Mouse (Mus musculus) CH12.LX (cell line): ENCODE data around the gene Klk15. TPM values are rescaled to one million over a fixed set of nuclear protein-coding genes. Genes with fewer than 3 reads are reported as not detected.

ENCODE experiments used
- DNase-seq: peaks from one replicate; pipeline ENCODE4 v3.0.0-alpha.2; 2013; ENCODE audit errors: extremely low read depth
- H3K27ac ChIP-seq: 2 replicates; pipeline ENCODE4 v1.5.1; 2012; ENCODE audit warnings: low read depth, mild to moderate bottlenecking, control low read depth, moderate library complexity; ENCODE audit not compliant: insufficient read depth
- H3K27me3 ChIP-seq: replicated peaks from 2 replicates; pipeline ENCODE3; 2012; ENCODE audit warnings: inconsistent platforms
- H3K36me3 ChIP-seq, 2 experiments: replicated peaks in 1 of 2; 2 replicates each; pipeline versions ENCODE3 to v1.6.1; 2012; ENCODE audit warnings: inconsistent platforms in 1 of 2, low read length in 1 of 2, mild to moderate bottlenecking in 1 of 2, mixed read lengths in 1 of 2, moderate library complexity in 1 of 2; ENCODE audit not compliant: control insufficient read depth in 1 of 2, insufficient read depth in 1 of 2
- H3K4me1 ChIP-seq, 2 experiments: 2 replicates each; pipeline ENCODE4 v1.6.1; 2012; ENCODE audit warnings: inconsistent platforms in 1 of 2, moderate library complexity in 1 of 2; ENCODE audit not compliant: insufficient read depth in 2 of 2, control insufficient read depth in 1 of 2
- H3K4me2 ChIP-seq: 2 replicates; pipeline ENCODE4 v1.6.1; 2012; ENCODE audit warnings: low read depth, mild to moderate bottlenecking, control low read depth; ENCODE audit not compliant: poor library complexity, insufficient read depth, severe bottlenecking
- H3K4me3 ChIP-seq, 3 experiments: fragments of 150-350 bp in 1 of 3; sonication (generic) in 1 of 3; replicated peaks in 1 of 3; 2 replicates each; pipeline versions ENCODE3 to v1.5.1; 2011 to 2012; ENCODE audit warnings: low read depth in 2 of 3, low read length in 2 of 3, mild to moderate bottlenecking in 2 of 3, moderate library complexity in 2 of 3, control low read depth in 1 of 3, improper control_type of control experiment in 1 of 3, inconsistent platforms in 1 of 3, mixed read lengths in 1 of 3; ENCODE audit not compliant: poor library complexity in 1 of 3
- H3K79me2 ChIP-seq: replicated peaks from 2 replicates; pipeline ENCODE4 v1.6.1; 2012; ENCODE audit warnings: mild to moderate bottlenecking, moderate library complexity; ENCODE audit not compliant: control insufficient read depth, poor library complexity, insufficient read depth, severe bottlenecking; ENCODE audit errors: extremely low read depth
- H3K9ac ChIP-seq: 2 replicates; pipeline ENCODE4 v1.6.1; 2012; ENCODE audit warnings: low read depth, mild to moderate bottlenecking, control low read depth, moderate library complexity; ENCODE audit not compliant: insufficient read depth
- H3K9me3 ChIP-seq: replicated peaks from 2 replicates; pipeline ENCODE3; 2012; ENCODE audit warnings: low read length, inconsistent platforms, mixed read lengths
- BHLHE40 ChIP-seq: IDR thresholded peaks from 2 replicates; pipeline ENCODE4 v1.6.1; 2011; ENCODE audit warnings: mild to moderate bottlenecking, low read depth, low read length, improper control_type of control experiment
- CHD2 ChIP-seq: IDR thresholded peaks from 2 replicates; pipeline ENCODE4 v1.6.1; 2011; ENCODE audit warnings: low read length, improper control_type of control experiment
- ETS1 ChIP-seq: conservative IDR thresholded peaks from 2 replicates; pipeline ENCODE4 v1.6.1; 2012; ENCODE audit warnings: low read depth, mild to moderate bottlenecking, inconsistent platforms, low read length, improper control_type of control experiment, moderate library complexity
- GABPA ChIP-seq: IDR thresholded peaks from 2 replicates; pipeline ENCODE4 v1.6.1; 2012; ENCODE audit warnings: low read depth, low read length, improper control_type of control experiment, inconsistent platforms; ENCODE audit not compliant: insufficient replicate concordance
- JUN ChIP-seq: IDR thresholded peaks from 2 replicates; pipeline ENCODE4 v1.6.1; 2011; ENCODE audit warnings: low read depth, mild to moderate bottlenecking, low read length, improper control_type of control experiment, moderate library complexity; ENCODE audit not compliant: insufficient read depth
- MAFK ChIP-seq: IDR thresholded peaks from 2 replicates; pipeline ENCODE4 v1.6.1; 2011; ENCODE audit warnings: low read length, improper control_type of control experiment; ENCODE audit not compliant: insufficient replicate concordance
- MEF2A ChIP-seq: IDR thresholded peaks from 2 replicates; pipeline ENCODE4 v1.6.1; 2014; ENCODE audit warnings: low read depth, mild to moderate bottlenecking, inconsistent platforms, low read length, improper control_type of control experiment, borderline replicate concordance
- MXI1 ChIP-seq: IDR thresholded peaks from 2 replicates; pipeline ENCODE4 v1.6.1; 2011; ENCODE audit warnings: mild to moderate bottlenecking, low read depth, low read length, improper control_type of control experiment
- MYC ChIP-seq: IDR thresholded peaks from 2 replicates; pipeline ENCODE4 v1.6.1; 2011; ENCODE audit warnings: low read depth, mild to moderate bottlenecking, improper control_type of control experiment, low read length
- NRF1 ChIP-seq: IDR thresholded peaks from 2 replicates; pipeline ENCODE4 v1.6.1; 2014; ENCODE audit warnings: low read depth, mild to moderate bottlenecking, inconsistent platforms, low read length, improper control_type of control experiment, moderate library complexity
- PAX5 ChIP-seq: IDR thresholded peaks from 2 replicates; pipeline ENCODE4 v1.6.1; 2012; ENCODE audit warnings: low read length, inconsistent platforms, mixed read lengths
- POLR2A ChIP-seq: IDR thresholded peaks from 2 replicates; pipeline ENCODE4 v1.6.1; 2011; ENCODE audit warnings: low read depth, mild to moderate bottlenecking, improper control_type of control experiment, low read length
- POLR2AphosphoS2 ChIP-seq: IDR thresholded peaks from 2 replicates; pipeline ENCODE4 v1.6.1; 2011; ENCODE audit warnings: low read depth, low read length, improper control_type of control experiment
- RAD21 ChIP-seq: IDR thresholded peaks from 2 replicates; pipeline ENCODE4 v1.6.1; 2011; ENCODE audit warnings: low read depth, mild to moderate bottlenecking, low read length, improper control_type of control experiment, moderate library complexity
- RCOR1 ChIP-seq: conservative IDR thresholded peaks from 2 replicates; pipeline ENCODE4 v1.6.1; 2012; ENCODE audit warnings: low read depth, mild to moderate bottlenecking, inconsistent platforms, low read length, improper control_type of control experiment
- SIN3A ChIP-seq: IDR thresholded peaks from 2 replicates; pipeline ENCODE4 v1.6.1; 2012; ENCODE audit warnings: low read length, improper control_type of control experiment, inconsistent platforms
- TBP ChIP-seq: conservative IDR thresholded peaks from 2 replicates; pipeline ENCODE4 v1.6.1; 2011; ENCODE audit warnings: low read depth, low read length, improper control_type of control experiment
- TCF12 ChIP-seq: IDR thresholded peaks from 2 replicates; pipeline ENCODE4 v1.6.1; 2014; ENCODE audit warnings: low read depth, mild to moderate bottlenecking, inconsistent platforms, low read length, improper control_type of control experiment
- USF2 ChIP-seq: conservative IDR thresholded peaks from 2 replicates; pipeline ENCODE4 v1.6.1; 2011; ENCODE audit warnings: low read depth, low read length, improper control_type of control experiment
- ZC3H11A ChIP-seq: IDR thresholded peaks from 2 replicates; pipeline ENCODE4 v1.6.1; 2012; ENCODE audit warnings: low read depth, mild to moderate bottlenecking, inconsistent platforms, low read length, improper control_type of control experiment
- ZKSCAN1 ChIP-seq: IDR thresholded peaks from 2 replicates; pipeline ENCODE4 v1.6.1; 2012; ENCODE audit warnings: low read depth, inconsistent platforms, low read length, improper control_type of control experiment, borderline replicate concordance
- dilution Hi-C: fragments of 300-500 bp; cut with MboI; formaldehyde crosslinking; loops from 2 replicates; pipeline ENCODE4 v1.14.3; 2020; ENCODE audit warnings: low sequenced_read_pairs; ENCODE audit not compliant: extremely low pct_unique_long_range_greater_than_20kb, extremely low pct_ligation_motif_present
- in situ Hi-C: fragments of 300-500 bp; cut with MboI; formaldehyde crosslinking; loops from 3 replicates; pipeline ENCODE4 v1.14.3; 2019; ENCODE audit warnings: low sequenced_read_pairs, low pct_ligation_motif_present, low pct_unique_long_range_greater_than_20kb, mixed read lengths
- polyA plus RNA-seq: library from polyadenylated mRNA; unstranded; fragments of >175 nt; gene quantifications from 2 replicates; pipeline ENCODE4 v1.2.1, GENCODE M21; 2012; ENCODE audit warnings: low read depth; ENCODE audit not compliant: insufficient read length
- total RNA-seq, 2 experiments: library from RNA; depleted of rRNA; stranded (reverse); fragments of 300-350 nt in 1 of 2; fragments of >200 nt in 1 of 2; gene quantifications; 2 replicates each; pipeline ENCODE4 v1.2.3; 2012 to 2014

Gene Klk15
- total RNA-seq (2012; rRNA removed) (not detected in 2 replicates), total RNA-seq (2014; rRNA removed) (not detected in 2 replicates), polyA plus RNA-seq (not detected in 2 replicates)

GRCm38 (mm10) chr7:43933440-43933839 lies at the start of gene Klk15:
Gene Klk15, plus strand, starts transcription at chr7:43933740.
- Histone ChIP-seq H3K4me3 (no peak within 1 kb of the TSS), H3K27ac (no peak within 1 kb of the TSS), H3K36me3 (no peaks in the 10 kb centered on the region), H3K9me3 (no peaks in the 10 kb centered on the region), H3K9ac (no peak within 1 kb of the TSS), H3K4me2 (no peak within 1 kb of the TSS), H3K27me3 (peaks cover 42% of the 10 kb centered on the region), H3K4me1 (no peaks in the 10 kb centered on the region), H3K79me2 (no peaks in the 10 kb centered on the region)
- no peak for DNase-seq
- in situ Hi-C loops (loop anchor here (10.0 kb wide), 1 partner anchor 291 kb away; the partner anchor contains the start of gene Klk1), dilution Hi-C loops (no loop called here)
- TF ChIP-seq CHD2 (no peak), GABPA (no peak), BHLHE40 (no peak), PAX5 (no peak), TBP (no peak), ZC3H11A (no peak), RCOR1 (no peak), USF2 (no peak), POLR2A (no peak), JUN (no peak), TCF12 (no peak), RAD21 (no peak), ETS1 (no peak), NRF1 (no peak), MXI1 (no peak), SIN3A (no peak), MEF2A (no peak), POLR2AphosphoS2 (no peak), MAFK (no peak)

DNA sequence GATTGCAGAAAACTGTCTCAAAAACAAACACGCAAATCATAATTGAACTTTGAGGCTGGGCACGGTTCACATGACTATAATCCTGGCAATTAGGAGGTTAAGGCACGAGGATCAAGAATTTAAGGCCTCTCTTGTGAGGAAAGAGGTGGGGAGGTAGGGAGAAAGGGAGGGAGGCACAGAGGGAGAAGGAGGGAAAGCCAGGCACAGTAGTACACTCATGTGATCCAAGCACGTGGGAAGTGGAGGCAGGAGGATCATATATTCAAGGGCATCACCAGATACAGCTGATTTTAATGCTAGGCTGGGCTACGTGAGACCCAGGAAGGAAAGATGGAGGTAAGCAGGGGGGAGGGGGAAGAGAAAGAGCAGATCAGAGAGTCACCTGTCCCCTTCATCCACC lies 42.2 kb upstream of the Klk15 start:
- H3K27me3 ChIP-seq = peaks cover 73% of the 10 kb centered on the region
- H3K4me1 ChIP-seq = no peaks in the 10 kb centered on the region
- H3K79me2 ChIP-seq = no peaks in the 10 kb centered on the region
- no peak for DNase-seq
- no peak overlapping the region for H3K27ac ChIP-seq
- dilution Hi-C loops = no loop called here
- TF ChIP-seq MYC (no peak), ZKSCAN1 (no peak), RAD21 (no peak)
- no peaks in the 10 kb centered on the region for H3K36me3 ChIP-seq
- H3K9ac ChIP-seq = no peak overlapping the region
- in situ Hi-C loops = loop anchor here (10.0 kb wide), 1 partner anchor 207 kb away; no protein-coding TSS in a partner anchor
- no peak overlapping the region for H3K4me3 ChIP-seq
- peaks cover 5% of the 10 kb centered on the region for H3K9me3 ChIP-seq
- H3K4me2 ChIP-seq = no peak overlapping the region
